Mouse (Mus musculus): Measurements from ENCODE around the gene Nt5c2. TPM values are rescaled to one million over a fixed set of nuclear protein-coding genes. Genes with fewer than 3 reads are reported as not detected.

The Nt5c2 gene
- polyA plus RNA-seq, 1 experiment: 11.7 TPM

DNA sequence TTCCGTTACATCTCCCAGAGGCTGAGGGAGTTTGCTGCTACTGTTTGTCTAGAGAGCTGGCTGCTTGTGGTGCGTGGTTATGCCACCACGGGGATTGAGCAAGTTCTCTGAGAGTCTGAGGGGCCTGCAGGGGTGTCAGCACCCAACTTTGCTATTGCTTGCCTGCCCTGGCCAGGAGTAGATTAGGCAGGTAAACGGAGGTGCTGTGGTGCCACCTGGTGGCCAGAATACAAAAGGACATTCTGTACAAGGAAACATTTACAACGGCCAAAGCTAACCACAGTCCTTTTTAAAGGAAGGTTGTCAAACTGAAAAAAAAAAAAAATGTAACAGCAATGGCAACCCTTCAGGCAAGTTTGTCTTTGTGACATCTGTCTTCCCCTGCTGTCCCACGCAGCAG, 145.4 kb downstream of the Nt5c2 start:
- TF ChIP-seq FLI1 (IDR thresholded peaks at IDR 0.05; ENCODE audit: low read length): no peak
- no peak for TF ChIP-seq GATA1 (IDR thresholded peaks at IDR 0.05; ENCODE audit: borderline replicate concordance, low read length)
- H3K36me3 ChIP-seq (replicated peaks; ENCODE audit: low read length): no peaks in the 10 kb centered on the region
- H3K9me3 ChIP-seq: no peaks in the 10 kb centered on the region
- peaks cover 58% of the 10 kb centered on the region for H3K27me3 ChIP-seq (replicated peaks)
- H3K4me1 ChIP-seq: peaks cover 44% of the 10 kb centered on the region
- peak overlapping the region; percentile 23 for H3K4me3 ChIP-seq (replicated peaks)

GRCm38 (mm10) chr19:46869049-46869448, 145.9 kb downstream of the Nt5c2 start:
- TF ChIP-seq FLI1 (IDR thresholded peaks at IDR 0.05; ENCODE audit: low read length) (no peak), GATA1 (IDR thresholded peaks at IDR 0.05; ENCODE audit: borderline replicate concordance, low read length) (no peak)
- H3K36me3 ChIP-seq (replicated peaks; ENCODE audit: low read length): no peaks in the 10 kb centered on the region

GRCm38 (mm10) chr19:46865381-46865780, 149.6 kb downstream of the Nt5c2 start:
- no peaks in the 10 kb centered on the region for H3K36me3 ChIP-seq (replicated peaks; ENCODE audit: low read length)
- H3K9me3 ChIP-seq: no peaks in the 10 kb centered on the region
- TF ChIP-seq GATA1 (IDR thresholded peaks at IDR 0.05; ENCODE audit: borderline replicate concordance, low read length) (no peak), FLI1 (IDR thresholded peaks at IDR 0.05; ENCODE audit: low read length) (no peak)
- H3K27me3 ChIP-seq (replicated peaks): peaks cover 63% of the 10 kb centered on the region
- peaks cover 74% of the 10 kb centered on the region for H3K4me1 ChIP-seq
- H3K4me3 ChIP-seq (replicated peaks): peak overlapping the region; percentile 70

More at GRCm38 (mm10) chr19:46869049-46869448, 145.9 kb downstream of the Nt5c2 start:
- Histone ChIP-seq H3K4me1 (peaks cover 49% of the 10 kb centered on the region), H3K27me3 (replicated peaks) (peaks cover 56% of the 10 kb centered on the region), H3K4me3 (replicated peaks) (no peak overlapping the region), H3K9me3 (no peaks in the 10 kb centered on the region)

DNA sequence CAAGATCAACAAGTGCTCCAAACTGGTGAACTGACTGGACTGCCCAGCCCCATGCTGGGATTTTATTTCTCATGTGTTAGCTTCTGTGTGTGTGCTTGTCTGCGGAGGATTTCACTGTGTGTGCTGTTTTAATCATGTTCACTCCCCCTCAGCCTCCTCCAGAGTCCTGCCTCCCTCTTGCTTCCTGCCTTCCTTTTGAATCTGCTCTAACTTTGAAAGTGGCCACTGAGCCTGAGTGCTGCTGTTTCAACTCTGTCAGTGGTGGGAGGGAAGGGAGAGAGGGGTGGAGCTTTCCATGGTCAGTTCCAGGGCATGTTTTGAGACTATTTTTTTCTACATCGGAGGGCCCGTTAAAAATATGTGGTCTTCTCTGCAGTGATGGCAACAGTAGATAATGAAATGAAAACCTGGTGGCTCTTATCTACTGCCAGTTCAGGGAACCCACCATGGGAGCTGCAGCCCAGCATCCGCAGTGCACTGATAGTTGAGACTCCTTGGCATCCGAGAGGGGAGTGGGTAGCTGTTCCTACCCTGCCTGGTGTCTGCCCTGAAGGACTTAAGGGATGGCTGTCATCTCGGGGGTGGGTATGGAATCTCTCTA, 150.1 kb downstream of the Nt5c2 start:
- H3K9me3 ChIP-seq: no peaks in the 10 kb centered on the region
- H3K4me1 ChIP-seq: peaks cover 71% of the 10 kb centered on the region
- no peaks in the 10 kb centered on the region for H3K36me3 ChIP-seq (replicated peaks; ENCODE audit: low read length)
- TF ChIP-seq FLI1 (IDR thresholded peaks at IDR 0.05; ENCODE audit: low read length) (no peak), GATA1 (IDR thresholded peaks at IDR 0.05; ENCODE audit: borderline replicate concordance, low read length) (no peak)
- peaks cover 68% of the 10 kb centered on the region for H3K27me3 ChIP-seq (replicated peaks)
- H3K4me3 ChIP-seq (replicated peaks): peak overlapping the region; percentile 77

DNA sequence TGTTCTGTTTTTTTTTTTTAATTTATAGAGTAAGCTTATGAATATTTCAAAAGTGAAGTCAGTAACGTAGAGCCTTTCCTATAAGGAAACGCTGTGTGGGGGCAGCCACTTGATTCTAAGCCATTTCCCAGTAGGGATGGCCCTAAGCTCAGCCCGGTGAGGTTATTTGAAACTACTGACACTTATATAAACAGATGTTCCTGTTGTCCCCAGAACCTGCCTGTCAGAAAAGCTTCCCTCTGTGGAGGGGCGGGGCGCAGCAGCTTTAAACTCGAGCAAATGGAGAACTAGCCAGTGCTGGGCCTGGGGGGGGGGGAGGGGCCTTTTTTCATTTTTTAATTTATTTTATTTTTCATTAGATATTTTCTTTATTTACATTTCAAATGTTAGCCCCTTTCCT, 150.9 kb downstream of the Nt5c2 start:
- TF ChIP-seq FLI1 (IDR thresholded peaks at IDR 0.05; ENCODE audit: low read length) (no peak), GATA1 (IDR thresholded peaks at IDR 0.05; ENCODE audit: borderline replicate concordance, low read length) (no peak)
- peaks cover 63% of the 10 kb centered on the region for H3K4me1 ChIP-seq
- no peaks in the 10 kb centered on the region for H3K9me3 ChIP-seq
- no peaks in the 10 kb centered on the region for H3K36me3 ChIP-seq (replicated peaks; ENCODE audit: low read length)
- H3K27me3 ChIP-seq (replicated peaks): peaks cover 73% of the 10 kb centered on the region
- H3K4me3 ChIP-seq (replicated peaks): peak overlapping the region; percentile 42

- no peaks in the 10 kb centered on the region for H3K36me3 ChIP-seq (replicated peaks; ENCODE audit: low read length)
- peaks cover 58% of the 10 kb centered on the region for H3K4me1 ChIP-seq
Observed at GRCm38 (mm10) chr19:46863236-46863927, 151.6 kb downstream of the Nt5c2 start.

GRCm38 (mm10) chr19:46862556-46862955, 152.4 kb downstream of the Nt5c2 start:
- Histone ChIP-seq H3K4me3 (replicated peaks) (no peak overlapping the region), H3K9me3 (no peaks in the 10 kb centered on the region), H3K27me3 (replicated peaks) (peaks cover 70% of the 10 kb centered on the region), H3K4me1 (peaks cover 64% of the 10 kb centered on the region), H3K36me3 (replicated peaks; ENCODE audit: low read length) (no peaks in the 10 kb centered on the region)
- TF ChIP-seq FLI1 (IDR thresholded peaks at IDR 0.05; ENCODE audit: low read length) (no peak), GATA1 (IDR thresholded peaks at IDR 0.05; ENCODE audit: borderline replicate concordance, low read length) (no peak)

More at GRCm38 (mm10) chr19:46863236-46863927, 151.6 kb downstream of the Nt5c2 start:
- H3K9me3 ChIP-seq: no peaks in the 10 kb centered on the region
- TF ChIP-seq FLI1 (IDR thresholded peaks at IDR 0.05; ENCODE audit: low read length): no peak
- peak; percentile 74; the same call in 1 of the 3 replicates for TF ChIP-seq GATA1 (IDR thresholded peaks at IDR 0.05; ENCODE audit: borderline replicate concordance, low read length)
- peaks cover 73% of the 10 kb centered on the region for H3K27me3 ChIP-seq (replicated peaks)
- peak overlapping the region; percentile 85 for H3K4me3 ChIP-seq (replicated peaks)

- H3K9me3 ChIP-seq: no peaks in the 10 kb centered on the region
- H3K4me3 ChIP-seq (replicated peaks): no peak overlapping the region
- TF ChIP-seq GATA1 (IDR thresholded peaks at IDR 0.05; ENCODE audit: borderline replicate concordance, low read length) (no peak), FLI1 (IDR thresholded peaks at IDR 0.05; ENCODE audit: low read length) (no peak)
- H3K36me3 ChIP-seq (replicated peaks; ENCODE audit: low read length): no peaks in the 10 kb centered on the region
- H3K27me3 ChIP-seq (replicated peaks): peaks cover 74% of the 10 kb centered on the region
- peaks cover 25% of the 10 kb centered on the region for H3K4me1 ChIP-seq
Observed at GRCm38 (mm10) chr19:46858200-46858599, 156.8 kb downstream of the Nt5c2 start.

- peaks cover 80% of the 10 kb centered on the region for H3K27me3 ChIP-seq (replicated peaks)
- TF ChIP-seq FLI1 (IDR thresholded peaks at IDR 0.05; ENCODE audit: low read length): no peak
- H3K4me1 ChIP-seq: peaks cover 18% of the 10 kb centered on the region
- H3K4me3 ChIP-seq (replicated peaks): no peak overlapping the region
- no peaks in the 10 kb centered on the region for H3K9me3 ChIP-seq
- H3K36me3 ChIP-seq (replicated peaks; ENCODE audit: low read length): no peaks in the 10 kb centered on the region
Observed at GRCm38 (mm10) chr19:46857277-46857989, 157.5 kb downstream of the Nt5c2 start.

GRCm38 (mm10) chr19:46856780-46857179, 158.2 kb downstream of the Nt5c2 start:
- Histone ChIP-seq H3K9me3 (no peaks in the 10 kb centered on the region), H3K36me3 (replicated peaks; ENCODE audit: low read length) (no peaks in the 10 kb centered on the region), H3K4me1 (peaks cover 11% of the 10 kb centered on the region), H3K27me3 (replicated peaks) (peaks cover 80% of the 10 kb centered on the region), H3K4me3 (replicated peaks) (no peak overlapping the region)
- TF ChIP-seq GATA1 (IDR thresholded peaks at IDR 0.05; ENCODE audit: borderline replicate concordance, low read length): no peak
- TF ChIP-seq FLI1 (IDR thresholded peaks at IDR 0.05; ENCODE audit: low read length): no peak
